ENCODE assay signal across 8 mouse cellular contexts in genomic region chr2:120976308-120976707, GRCm38 (mm10). TPM values are rescaled to one million over a fixed set of nuclear protein-coding genes. Genes with fewer than 3 reads are reported as not detected.
DNase-seq lines count a peak whose midpoint lies in the region; ATAC-seq and TF ChIP-seq lines count a peak whose summit lies in the region.

No protein-coding gene starts in this region.

- H3K4me3 ChIP-seq in thymus, adult 2 months (ENCODE audit: control insufficient read depth, insufficient read depth, low read length): no peak overlapping the region
- peak overlapping the region; percentile 80 for H3K4me3 ChIP-seq in liver, embryonic 12.5 days

- H3K27ac ChIP-seq in thymus, adult 2 months (ENCODE audit: control insufficient read depth, insufficient read depth, low read length): no peak overlapping the region
- peak overlapping the region; percentile 58; the same call in 1 of the 2 replicates for H3K27ac ChIP-seq in liver, embryonic 12.5 days

- H3K4me2 ChIP-seq in liver, embryonic 12.5 days: peak overlapping the region; percentile 87

- ATAC-seq in liver, embryonic 12.5 days: no peak

- no peaks in the 10 kb centered on the region for H3K27me3 ChIP-seq in thymus, adult 2 months (ENCODE audit: control insufficient read depth, insufficient read depth, low read length)
- no peaks in the 10 kb centered on the region for H3K27me3 ChIP-seq in liver, embryonic 12.5 days (replicated peaks)
- H3K27me3 ChIP-seq in splenic B cell, adult 2 months (ENCODE audit: control insufficient read depth, insufficient read depth, low read length, poor library complexity, severe bottlenecking): no peaks in the 10 kb centered on the region

- H3K36me3 ChIP-seq in thymus, adult 2 months (ENCODE audit: control insufficient read depth, insufficient read depth, low read length): no peaks in the 10 kb centered on the region; the same call in 1 of the 2 replicates
- no peaks in the 10 kb centered on the region for H3K36me3 ChIP-seq in liver, embryonic 12.5 days
- 0 out of 2 replicates have a peak, but pooled peaks cover 3% of the 10 kb centered on the region for H3K36me3 ChIP-seq in splenic B cell, adult 2 months (ENCODE audit: control insufficient read depth, insufficient read depth, low read length, poor library complexity, severe bottlenecking)

- no peaks in the 10 kb centered on the region for H3K9me3 ChIP-seq in liver, embryonic 12.5 days (replicated peaks)

- no peak for TF ChIP-seq POLR2A in thymus, adult 2 months (IDR thresholded peaks at IDR 0.05; ENCODE audit: control insufficient read depth, extremely low read depth, insufficient read depth, low read length, poor library complexity)

- WGBS in thymus, adult 2 months: 79% methylated on average over 4 of the region's 4 CpGs
- 38% methylated on average over 4 of the region's 4 CpGs for WGBS in liver, embryonic 12.5 days (ENCODE audit: insufficient replicate concordance)

- no peak for TF ChIP-seq CTCF in thymus, adult 2 months (IDR thresholded peaks at IDR 0.05; ENCODE audit: borderline replicate concordance, control insufficient read depth, extremely low read depth, insufficient read depth, low read length, poor library complexity)

- H3K9ac ChIP-seq in liver, embryonic 12.5 days: peak overlapping the region; percentile 92

- peaks cover 6% of the 10 kb centered on the region for H3K4me1 ChIP-seq in thymus, adult 2 months (replicated peaks; ENCODE audit: control insufficient read depth, insufficient read depth, low read length)
- peaks cover 50% of the 10 kb centered on the region for H3K4me1 ChIP-seq in liver, embryonic 12.5 days

- peak; percentile 42 for DNase-seq in embryo, embryonic 10.5 days (ENCODE audit: low spot score)
- DNase-seq in embryo, embryonic 9.5 days (ENCODE audit: extremely low spot score): no peak
- peak; percentile 9 for DNase-seq in thymus, postnatal 4 days
- no peak for DNase-seq in thymus, adult 2 months
- DNase-seq in splenic B cell, adult 2 months (ENCODE audit: low read depth, low spot score): peak; percentile 47
- DNase-seq in urinary bladder, postnatal 4 days (ENCODE audit: low spot score in 2 of 2): no peak
- no peak for DNase-seq in urinary bladder, postnatal 10 days (ENCODE audit: low spot score)

RNA-seq across cellular contexts. Expression of gene Tmem62, which starts 0.5 kb away (rescaled TPM):
- polyA plus RNA-seq in thymus, adult 2 months (2012; rRNA removed): 8.0 and 8.8 TPM in 2 replicates
- polyA plus RNA-seq in liver, embryonic 12.5 days (2016; fragmentation: Nextera tagmentation; extraction: Ambion mirVana): 2.1 and 3.6 TPM in 2 replicates

RNA-seq across cellular contexts. Expression of gene Ubr1, which starts 5.8 kb away (rescaled TPM):
- polyA plus RNA-seq in thymus, adult 2 months (2012; rRNA removed): 58.0 and 60.3 TPM in 2 replicates
- polyA plus RNA-seq in liver, embryonic 12.5 days (2016; fragmentation: Nextera tagmentation; extraction: Ambion mirVana): 16.1 and 18.3 TPM in 2 replicates

RNA-seq across cellular contexts. Expression of gene Ccndbp1, which starts 31.9 kb away (rescaled TPM):
- 51.0 and 54.0 TPM in 2 replicates for polyA plus RNA-seq in thymus, adult 2 months (2012; rRNA removed)
- polyA plus RNA-seq in liver, embryonic 12.5 days (2016; fragmentation: Nextera tagmentation; extraction: Ambion mirVana): 40.7 and 43.4 TPM in 2 replicates

Comparison
In these comparisons a context has a peak if more than half of its experiments do, and no peak if none do; other contexts are left out.
1. DNase-seq: peak in embryo, embryonic 10.5 days (single experiment), thymus, postnatal 4 days (single experiment) and splenic B cell, adult 2 months (single experiment); none in embryo, embryonic 9.5 days (single experiment), thymus, adult 2 months (single experiment), urinary bladder, postnatal 4 days (0 of 2) and urinary bladder, postnatal 10 days (single experiment).